Mouse (Mus musculus) megakaryocyte, embryonic 14.5 days (primary cell): ENCODE data around the gene Dnm2.

Source experiments
- FLI1 ChIP-seq: IDR thresholded peaks from 2 replicates; pipeline ENCODE4 v1.6.1; 2012; ENCODE audit warnings: low read length, inconsistent platforms, mixed read lengths
- GATA1 ChIP-seq: IDR thresholded peaks from 3 replicates; pipeline ENCODE4 v1.6.1; 2012; ENCODE audit warnings: mixed read lengths, low read length, inconsistent platforms, borderline replicate concordance

DNA sequence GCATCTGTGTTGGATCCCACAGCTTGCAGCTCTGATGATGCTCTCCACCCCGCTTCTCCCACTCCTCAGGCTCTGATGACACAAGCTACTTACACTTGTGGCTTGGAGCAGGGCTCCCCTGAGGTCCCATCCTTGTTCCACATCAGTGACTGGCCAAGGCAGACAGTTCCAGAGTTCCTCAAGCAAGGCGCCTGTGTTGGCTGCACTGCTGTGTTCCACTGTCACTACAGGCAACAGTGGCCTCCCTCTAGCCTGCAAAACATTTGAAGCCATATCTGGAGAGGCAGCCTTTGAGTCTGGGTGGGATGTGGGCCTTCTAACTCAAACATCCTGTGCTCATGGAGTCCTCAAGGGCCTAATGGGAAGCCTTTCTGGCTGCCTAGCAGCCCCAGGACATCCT is 132.3 kb downstream of the Dnm2 start:
- TF ChIP-seq GATA1 (no peak), FLI1 (no peak)
